Mouse (Mus musculus) ES-Bruce4 (cell line): ENCODE data around the gene Il4.

Experiments used
- CTCF ChIP-seq: IDR thresholded peaks from one replicate; pipeline ENCODE4 v1.8.1; 2011; ENCODE audit warnings: low read depth, low read length
- POLR2A ChIP-seq: IDR thresholded peaks from one replicate; pipeline ENCODE4 v1.8.1; 2011; ENCODE audit warnings: low read length; ENCODE audit not compliant: insufficient read depth

DNA sequence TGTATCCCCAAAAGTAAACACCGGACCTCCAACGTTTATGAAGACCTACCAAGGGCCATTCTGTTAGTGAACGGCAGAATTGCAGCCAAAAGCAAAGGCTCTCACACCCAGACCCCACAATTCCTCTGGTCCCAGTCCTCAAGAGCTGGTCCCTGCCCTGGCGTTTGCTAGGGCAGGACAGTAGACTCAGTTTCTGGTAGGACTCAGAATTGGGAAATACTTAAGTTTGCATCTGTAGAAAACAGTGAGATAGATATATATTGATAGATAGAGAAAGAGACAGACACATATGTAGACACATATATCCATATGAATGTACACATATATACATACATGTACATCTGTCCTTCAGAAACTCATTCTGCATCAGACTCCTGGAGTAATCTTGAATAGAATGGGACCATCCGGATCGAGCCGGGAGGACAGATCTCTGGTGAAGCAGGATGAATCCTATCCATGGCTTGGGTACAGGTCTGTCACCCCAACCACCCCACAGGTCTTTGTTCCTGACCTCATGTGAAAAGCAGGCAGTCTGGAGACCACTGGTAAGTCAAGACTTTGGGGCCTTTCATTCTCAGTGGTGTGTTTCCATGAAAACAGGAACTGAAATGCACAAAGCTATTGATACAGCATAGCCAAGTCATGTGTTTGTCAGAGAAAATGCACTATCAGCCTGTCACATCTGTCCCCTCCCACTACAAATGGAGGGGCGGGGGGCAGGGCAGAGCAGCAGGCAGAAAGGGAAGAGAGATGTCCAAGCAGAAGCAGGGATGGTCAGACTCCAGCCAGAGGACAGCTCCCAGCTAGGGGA lies 1.5 kb downstream of the Il4 start:
- TF ChIP-seq CTCF (no peak), POLR2A (no peak)
